Comparison of ENCODE assay signal across 9 mouse cellular contexts in the genomic region with DNA sequence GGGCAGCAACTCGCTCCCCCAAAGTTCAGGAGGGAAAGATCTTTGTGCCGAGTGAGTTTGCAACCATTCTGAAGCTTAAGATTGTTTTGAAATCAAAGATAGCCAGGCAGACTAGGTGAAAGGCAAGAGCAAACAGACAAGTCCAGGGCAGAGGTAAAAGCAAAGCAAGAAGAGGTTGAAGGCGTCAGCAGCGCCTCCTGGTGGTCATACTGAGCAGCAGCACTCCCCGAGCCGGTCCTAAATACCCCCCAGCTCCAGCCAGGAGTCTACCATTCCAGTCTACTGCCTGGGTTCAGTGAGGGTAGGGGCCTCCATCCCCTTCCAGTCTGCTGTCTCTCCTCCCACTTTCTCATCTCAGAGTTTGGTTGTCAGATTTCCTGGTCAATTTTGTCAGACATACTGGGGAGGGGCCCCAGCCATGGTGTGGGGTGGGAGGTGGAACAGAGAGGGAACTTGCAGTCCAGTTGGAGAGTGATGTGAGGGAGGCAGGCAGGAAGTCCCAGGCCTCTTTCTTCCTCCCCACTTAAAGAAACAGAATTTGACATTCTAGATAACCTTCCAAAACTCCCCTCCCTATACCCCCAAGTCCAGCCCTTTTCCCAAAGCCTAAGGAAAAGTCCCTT. TPM values are rescaled to one million over a fixed set of nuclear protein-coding genes. Genes with fewer than 3 reads are reported as not detected.
A peak's percentile ranks its signal among the peaks of the same experiment; 100 is the strongest.
DNase-seq lines count a peak whose midpoint lies in the region; ATAC-seq and TF ChIP-seq lines count a peak whose summit lies in the region.
"Had no signal": no experiment of that assay in that cellular context is flagged by ENCODE, and none has a peak within 500 bp of the region (broad histone marks: within the 10 kb centered on the region; RNA-seq: fewer than 3 reads in every experiment).

No protein-coding gene starts in this region.

- peak; percentile 52 for DNase-seq in hindbrain, embryonic 14.5 days (ENCODE audit: low spot score)
- peak; percentile 75 for DNase-seq in ES-E14 (ENCODE audit: low read depth, low spot score)
- DNase-seq in embryo, embryonic 10 days (ENCODE audit: low spot score), result peak; percentile 87
- peak; percentile 71 for DNase-seq in heart, postnatal 36 days
- DNase-seq in liver, result peak; percentile 61
- DNase-seq in Muller cell, postnatal 12 days (ENCODE audit: inconsistent ontology term), result no peak

- H3K4me3 ChIP-seq in hindbrain, embryonic 14.5 days (replicated peaks; ENCODE audit: low read length), result no peak overlapping the region
- H3K4me3 ChIP-seq in hindbrain, embryonic 12.5 days, result no peak overlapping the region
- no peak overlapping the region for H3K4me3 ChIP-seq in ES-E14 (ENCODE audit: insufficient read depth in 1 of 2, low read depth in 1 of 2, low read length in 2 of 2, poor library complexity in 1 of 2, severe bottlenecking in 1 of 2)
- H3K4me3 ChIP-seq: embryonic facial prominence, embryonic 12.5 days had no signal

- no peak overlapping the region for H3K9ac ChIP-seq in hindbrain, embryonic 14.5 days
- no peak overlapping the region for H3K9ac ChIP-seq in hindbrain, embryonic 12.5 days
- H3K9ac ChIP-seq in ES-E14 (ENCODE audit: insufficient read depth, low read depth, low read length, poor library complexity, severe bottlenecking), result no peak overlapping the region
- H3K9ac ChIP-seq: embryonic facial prominence, embryonic 12.5 days had no signal

- H3K4me2 ChIP-seq in hindbrain, embryonic 14.5 days (replicated peaks), result no peak overlapping the region
- H3K4me2 ChIP-seq in hindbrain, embryonic 12.5 days (replicated peaks), result no peak overlapping the region
- H3K4me2 ChIP-seq: embryonic facial prominence, embryonic 12.5 days had no signal

- H3K27me3 ChIP-seq in hindbrain, embryonic 14.5 days (ENCODE audit: control insufficient read depth, insufficient read depth, low read length), result no peaks in the 10 kb centered on the region
- H3K27me3 ChIP-seq in hindbrain, embryonic 12.5 days, result no peaks in the 10 kb centered on the region
- H3K27me3 ChIP-seq: embryonic facial prominence, embryonic 12.5 days had no signal

- ATAC-seq in hindbrain, embryonic 14.5 days (ENCODE audit: low FRiP score), result no peak
- ATAC-seq in hindbrain, embryonic 12.5 days (ENCODE audit: low FRiP score), result no peak
- peak; percentile 43; the same call in 1 of the 2 replicates for ATAC-seq in neutrophil, adult 5-6 weeks (ENCODE audit: extremely low read depth, insufficient number of reproducible peaks, low FRiP score, poor library complexity, severe bottlenecking)

- intact Hi-C loops in heart, postnatal 36 days (cut with DNase I), result loop anchor here (1.0 to 5.0 kb wide), 3 partner anchors 42 to 181 kb away; partner anchors contain the start of genes Rufy4 and Tns1

- H3K27ac ChIP-seq in hindbrain, embryonic 14.5 days, result no peak overlapping the region
- no peak overlapping the region for H3K27ac ChIP-seq in hindbrain, embryonic 12.5 days
- H3K27ac ChIP-seq in ES-E14 (ENCODE audit: insufficient read depth, low read depth, low read length, poor library complexity, severe bottlenecking), result no peak overlapping the region

- no peaks in the 10 kb centered on the region for H3K9me3 ChIP-seq in hindbrain, embryonic 14.5 days (ENCODE audit: control insufficient read depth, low read length)
- H3K9me3 ChIP-seq in hindbrain, embryonic 12.5 days (replicated peaks), result no peaks in the 10 kb centered on the region
- no peaks in the 10 kb centered on the region for H3K9me3 ChIP-seq in ES-E14 (ENCODE audit: control insufficient read depth, insufficient read depth, low read depth, low read length)
- H3K9me3 ChIP-seq: embryonic facial prominence, embryonic 12.5 days had no signal

- 15% methylated on average over 6 of the region's 6 CpGs for WGBS in hindbrain, embryonic 14.5 days
- WGBS in hindbrain, embryonic 12.5 days, result 12% methylated on average over 6 of the region's 6 CpGs

- in situ Hi-C loops in ES-E14 (cut with MboI; ENCODE audit: low sequenced_read_pairs in 2 of 2, unreplicated experiment in 2 of 2), result no loop called here

- no peaks in the 10 kb centered on the region for H3K36me3 ChIP-seq in hindbrain, embryonic 14.5 days (replicated peaks; ENCODE audit: control insufficient read depth, insufficient read depth)
- 0 out of 2 replicates have a peak, but pooled peaks cover 7% of the 10 kb centered on the region for H3K36me3 ChIP-seq in hindbrain, embryonic 12.5 days
- H3K36me3 ChIP-seq in ES-E14 (ENCODE audit: control insufficient read depth, insufficient read depth, low read length, poor library complexity, severe bottlenecking), result no peaks in the 10 kb centered on the region

- H3K4me1 ChIP-seq in hindbrain, embryonic 14.5 days (replicated peaks; ENCODE audit: control insufficient read depth, insufficient read depth, low read length), result 0 out of 2 replicates have a peak, but pooled peaks cover 2% of the 10 kb centered on the region
- peaks cover 24% of the 10 kb centered on the region for H3K4me1 ChIP-seq in hindbrain, embryonic 12.5 days
- H3K4me1 ChIP-seq in ES-E14 (ENCODE audit: control insufficient read depth in 2 of 2, insufficient read depth in 2 of 2, low read length in 2 of 2, poor library complexity in 1 of 2), result peaks cover 0 to 17% of the 10 kb centered on the region in 2 experiments; a peak in 2 of 4 replicates

TF ChIP-seq in ES-E14, 5 proteins besides CTCF, POLR2A, EP300 and RAD21:
- TF ChIP-seq HCFC1 (IDR thresholded peaks at IDR 0.05; ENCODE audit: borderline replicate concordance, insufficient read depth, low read length) (no peak), ZNF384 (IDR thresholded peaks at IDR 0.05; ENCODE audit: low read depth, low read length) (no peak), ZC3H11A (IDR thresholded peaks at IDR 0.05; ENCODE audit: borderline replicate concordance, low read depth, low read length) (no peak), CHD2 (IDR thresholded peaks at IDR 0.05; ENCODE audit: low read depth, low read length) (no peak), MAFK (IDR thresholded peaks at IDR 0.05; ENCODE audit: insufficient read depth, low read depth, low read length) (no peak)

RNA-seq across cellular contexts. Expression of gene Tns1, which starts 41.3 kb away (rescaled TPM):
- polyA plus RNA-seq in hindbrain, embryonic 14.5 days (2014; fragmentation: Nextera tagmentation; extraction: Ambion mirVana), result 15.1 and 15.5 TPM in 2 replicates
- polyA plus RNA-seq in hindbrain, embryonic 12.5 days (2016; fragmentation: Nextera tagmentation; extraction: Ambion mirVana), result 26.1 and 28.3 TPM in 2 replicates
- 9.5 and 10.0 TPM in 2 replicates for total RNA-seq in ES-E14 (2012; rRNA removed)
- 100 to 1,000 TPM; 672 to 786 TPM for total RNA-seq in heart, postnatal 36 days (2021)
- 7.6 and 8.0 TPM in 2 replicates for total RNA-seq in neutrophil, adult 5-6 weeks (2017)

RNA-seq across cellular contexts. Expression of gene Rufy4, which starts 42.4 kb away (rescaled TPM):
- polyA plus RNA-seq in hindbrain, embryonic 14.5 days (2014; fragmentation: Nextera tagmentation; extraction: Ambion mirVana), result 0.26 and 0.43 TPM in 2 replicates
- 0.46 and 0.60 TPM in 2 replicates for polyA plus RNA-seq in hindbrain, embryonic 12.5 days (2016; fragmentation: Nextera tagmentation; extraction: Ambion mirVana)
- 0.11 TPM in 1 of 2 replicates, not detected in the other for total RNA-seq in ES-E14 (2012; rRNA removed)
- 1 to 10 TPM in 1 of 2 experiments, under 1 TPM in 1; 0.69 to 1.2 TPM for total RNA-seq in heart, postnatal 36 days (2021)
- total RNA-seq in neutrophil, adult 5-6 weeks (2017), result 31.9 and 35.6 TPM in 2 replicates

Comparison
In these comparisons a context has a peak if more than half of its experiments do, and no peak if none do; other contexts are left out.
1. RNA of gene Tns1, which starts 41.3 kb away (total RNA-seq): 672 to 786 TPM in heart, postnatal 36 days; 9.5 to 10.0 TPM in ES-E14 and 7.6 to 8.0 TPM in neutrophil, adult 5-6 weeks; every median in the first group is over 10 times any median in the second.
2. RNA of gene Rufy4, which starts 42.4 kb away (total RNA-seq): 31.9 to 35.6 TPM in neutrophil, adult 5-6 weeks; 0.69 to 1.2 TPM in heart, postnatal 36 days and 0.11 TPM in ES-E14; every median in the first group is over 10 times any median in the second.